Mouse (Mus musculus) kidney, postnatal 10 days (tissue): ENCODE data around the gene Ubl7.
"Not testable (repeated sequence)": the region's sequence is repeated elsewhere in the genome, so short reads cannot be mapped to it uniquely, and the experiment has no call there.

Experiments used
- DNase-seq: peaks from one replicate; pipeline ENCODE4 v3.0.0; 2021; ENCODE audit warnings: mixed read lengths

The Ubl7 gene

DNA sequence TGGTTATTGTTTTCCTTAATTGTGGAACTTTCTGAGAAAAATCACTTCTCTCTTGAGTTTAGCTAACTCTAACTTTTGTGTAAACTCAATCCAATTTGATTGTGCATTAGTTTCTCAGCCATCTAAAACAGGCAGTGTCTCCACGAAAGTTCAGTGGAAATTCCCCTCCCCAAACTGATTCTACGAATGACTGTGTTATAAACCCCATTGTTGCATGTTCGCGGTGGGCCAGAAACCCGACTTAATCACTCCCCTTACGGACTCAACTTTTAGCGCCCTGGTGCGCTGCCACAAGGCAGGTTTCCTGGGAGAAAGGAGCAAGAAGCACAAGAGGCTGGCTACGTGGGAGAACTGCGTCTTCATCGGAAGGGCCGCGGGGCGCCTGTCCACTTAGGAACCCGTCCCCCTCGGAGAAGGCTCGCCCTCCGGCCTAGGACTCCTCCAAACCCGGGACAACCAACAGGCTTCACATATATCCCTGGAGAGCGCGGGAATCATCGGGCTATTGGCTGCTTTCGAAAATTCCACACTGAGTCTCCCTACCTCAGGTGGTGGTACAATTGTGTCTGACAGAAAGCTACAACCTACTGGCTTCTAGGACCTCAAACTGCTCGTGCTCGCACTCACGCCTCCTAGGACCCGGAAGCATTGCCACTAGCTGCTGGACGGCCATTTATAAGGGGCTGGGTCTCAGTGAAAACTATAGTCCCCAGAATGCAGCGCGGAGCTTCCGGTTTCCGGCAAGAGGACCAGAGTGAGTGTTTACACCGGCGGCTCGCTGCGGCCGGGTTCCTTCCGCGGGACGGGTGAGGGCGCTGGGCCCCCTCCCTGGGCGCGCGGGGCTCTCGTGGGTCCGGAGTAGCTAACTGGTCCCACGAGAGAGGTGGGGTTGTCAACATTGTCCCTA, at the start of gene Ubl7:
Ubl7 (plus strand) TSS at position 726 of the 907 bp plus-strand sequence.
- peak; percentile 95 for DNase-seq

DNA sequence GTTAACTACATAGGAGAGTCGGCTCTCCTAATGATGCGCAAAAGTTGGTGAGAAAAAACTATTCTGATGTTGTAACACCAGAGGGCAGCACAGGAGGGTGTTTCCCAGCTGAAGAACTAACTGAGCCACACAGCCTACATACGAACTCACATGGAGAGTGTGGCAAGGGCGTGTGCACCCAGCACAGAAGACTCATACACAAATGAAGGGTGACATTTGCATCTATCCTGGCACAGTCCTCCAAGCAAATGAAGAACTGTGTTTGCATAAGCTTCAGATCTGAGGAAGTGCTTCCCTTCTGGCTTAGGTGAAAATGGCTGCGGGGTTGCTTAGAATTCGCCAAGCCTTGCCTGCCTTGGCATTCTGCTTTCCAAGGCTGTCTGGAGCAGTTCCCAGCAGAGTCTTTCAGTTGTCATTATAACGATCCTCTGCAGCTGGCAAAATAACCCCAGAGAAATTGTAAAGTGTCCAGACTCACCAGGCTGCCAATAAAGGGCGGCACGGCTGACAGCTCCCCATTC, 48.8 kb upstream of the Ubl7 start:
- DNase-seq: peak; percentile 54

DNA sequence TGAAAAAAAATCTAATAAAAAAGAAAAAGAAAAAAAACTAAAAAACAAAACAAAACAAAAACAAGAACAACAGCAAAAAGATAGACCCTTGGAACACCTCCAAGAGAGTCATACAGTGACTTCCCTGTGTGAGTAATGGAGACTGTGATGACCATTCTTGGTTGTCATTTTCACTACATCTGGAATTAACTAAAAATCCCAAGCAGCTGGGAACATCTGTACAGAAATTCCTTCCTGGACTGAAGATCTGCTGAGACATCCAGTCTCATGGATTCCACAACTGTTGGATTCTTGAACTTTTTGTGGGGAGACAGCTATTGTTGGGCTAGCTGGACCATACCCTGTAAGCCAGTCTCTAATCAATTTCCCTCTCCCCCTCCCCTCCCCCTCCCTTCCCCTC, 46.4 kb upstream of the Ubl7 start:
- DNase-seq: peak; percentile 14

DNA sequence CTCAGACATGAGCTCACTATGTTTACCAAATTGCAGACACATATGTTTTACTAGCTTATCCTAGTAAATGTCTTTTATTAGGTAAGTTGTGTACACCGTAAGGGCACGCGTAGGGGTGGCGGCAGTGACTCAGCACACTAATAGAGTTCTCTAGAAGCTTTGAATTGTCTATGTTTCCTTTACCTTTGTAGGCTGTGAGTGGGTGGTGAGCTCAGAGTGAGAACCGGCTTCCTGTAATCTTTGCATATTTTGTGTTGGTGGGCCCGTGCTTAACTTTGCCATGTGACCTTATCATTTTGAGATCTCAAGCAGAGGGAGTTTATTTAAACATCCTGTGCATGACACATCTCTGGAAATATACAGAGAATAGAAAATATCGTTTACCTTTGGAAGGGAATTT, 44.2 kb upstream of the Ubl7 start:
- no peak for DNase-seq

DNA sequence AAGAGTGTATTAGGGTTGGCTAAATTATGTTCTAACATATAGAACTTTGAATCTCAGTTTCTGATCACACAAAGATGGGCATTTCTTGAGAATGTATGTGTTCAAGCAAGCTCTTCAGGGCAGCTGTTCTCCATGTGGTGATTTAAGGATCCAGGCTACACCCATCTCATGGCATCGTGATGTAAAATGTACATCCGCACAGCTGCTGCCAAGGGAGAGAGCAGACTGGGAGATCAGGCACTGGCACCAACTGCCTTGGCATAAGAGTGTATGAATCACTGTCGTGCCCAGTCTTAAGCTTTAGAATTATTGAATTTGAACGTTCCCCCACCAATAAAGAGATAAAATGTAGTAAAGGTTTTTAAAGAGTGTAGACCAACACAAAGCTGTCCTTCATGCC, 43.5 kb upstream of the Ubl7 start:
- DNase-seq: no peak

DNA sequence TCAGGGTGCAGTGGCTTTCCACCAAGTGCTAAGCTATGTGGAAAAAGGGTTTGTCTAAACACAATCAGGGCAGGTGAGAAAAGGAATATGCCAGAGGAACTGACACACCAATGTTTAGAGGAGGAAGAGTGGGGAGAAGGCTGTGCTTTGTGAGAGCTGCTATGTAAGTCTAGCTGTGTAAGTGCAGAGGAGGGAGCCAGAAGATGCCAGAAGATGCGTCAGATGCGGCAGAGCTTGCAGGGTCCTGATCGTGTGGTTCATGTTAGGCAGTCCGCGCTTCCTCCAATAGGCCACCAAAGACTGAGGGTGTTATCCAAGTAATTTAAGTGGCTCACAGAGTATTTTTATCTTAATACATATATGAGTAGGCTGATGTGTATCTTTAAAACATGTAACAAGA, 42.9 kb upstream of the Ubl7 start:
- DNase-seq: no peak

DNA sequence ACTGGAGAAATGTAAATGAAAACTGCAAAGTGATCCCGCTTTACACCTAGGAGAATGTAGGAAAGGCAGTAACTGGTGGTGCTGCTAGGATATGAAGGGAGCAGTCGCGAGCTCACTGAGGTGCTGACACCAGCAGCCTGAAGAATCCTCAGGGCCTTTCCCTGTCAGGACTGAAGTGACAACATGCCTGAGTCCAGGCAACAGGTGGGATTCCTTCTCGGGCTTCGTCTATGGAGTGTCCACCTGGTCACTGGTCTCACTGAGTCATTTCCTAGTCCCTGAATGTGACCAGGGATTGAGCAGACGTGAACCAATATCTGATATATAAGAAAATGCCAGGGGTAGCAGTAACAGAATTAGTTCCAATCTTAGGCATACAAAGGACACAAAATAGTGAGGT, 42.0 kb upstream of the Ubl7 start:
- no peak for DNase-seq

DNA sequence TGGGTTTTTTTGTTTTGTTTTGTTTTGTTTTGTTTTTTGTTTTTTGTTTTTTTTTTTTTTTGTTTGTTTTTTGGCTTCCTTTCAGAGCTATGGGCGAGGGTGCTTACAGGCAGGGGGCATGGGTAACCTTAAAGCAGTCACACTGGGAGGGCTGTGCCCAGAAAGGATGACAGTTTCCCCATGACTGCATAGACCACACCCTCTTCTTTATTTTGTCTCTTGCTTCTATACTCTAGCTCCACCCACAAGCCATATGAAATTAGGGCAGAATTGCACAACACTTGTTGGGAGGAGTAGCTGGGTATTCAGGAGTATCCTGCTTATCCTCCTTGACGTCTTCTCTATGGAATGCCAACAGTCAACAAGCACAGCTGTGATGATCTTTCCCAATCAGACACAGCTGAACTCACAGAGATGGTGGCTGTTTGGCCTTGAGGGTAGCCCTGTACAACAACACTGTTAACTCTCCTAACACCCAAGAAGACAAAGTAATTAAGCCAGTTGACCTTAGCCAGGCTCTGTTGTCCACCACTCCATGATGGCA, 40.4 kb upstream of the Ubl7 start:
- no peak for DNase-seq

DNA sequence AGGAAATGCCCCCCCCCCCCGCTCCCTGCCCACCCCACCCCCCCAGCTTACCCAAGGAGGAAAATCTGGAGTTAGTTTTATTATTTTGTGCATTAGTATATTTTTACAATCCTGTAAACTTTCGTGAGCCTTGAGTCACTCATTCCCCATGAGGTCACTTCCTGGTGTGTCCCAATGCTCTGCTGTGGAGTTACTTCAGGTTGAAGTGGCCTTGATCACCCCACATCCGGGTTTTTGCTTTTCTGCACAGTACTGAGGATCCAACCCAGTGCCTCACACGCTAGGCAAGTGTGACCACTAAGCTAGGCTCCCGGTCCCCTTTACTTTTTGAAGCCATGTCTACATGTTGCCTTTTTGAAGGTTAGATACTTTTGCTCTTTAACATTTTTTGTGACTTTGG, 36.6 kb upstream of the Ubl7 start:
- DNase-seq: no peak

DNA sequence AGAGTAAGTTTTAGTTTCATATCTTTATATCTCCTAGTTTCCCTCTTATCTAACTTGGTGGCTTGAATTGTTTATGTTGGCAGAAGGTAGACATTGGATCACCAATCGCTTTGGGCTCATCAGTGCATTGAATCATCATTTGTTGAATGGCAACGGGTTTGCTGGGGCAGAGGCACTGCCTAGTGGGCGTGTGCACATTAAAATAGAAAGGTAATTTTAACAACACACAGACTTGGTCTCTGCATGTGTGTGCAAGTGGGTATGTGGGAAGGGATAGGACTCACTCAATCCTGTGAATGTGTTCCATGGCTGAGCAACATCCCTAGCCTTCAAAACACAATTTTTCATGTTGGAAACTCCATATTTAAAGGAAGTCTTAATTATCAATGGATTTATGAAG, 35.8 kb upstream of the Ubl7 start:
- no peak for DNase-seq

DNA sequence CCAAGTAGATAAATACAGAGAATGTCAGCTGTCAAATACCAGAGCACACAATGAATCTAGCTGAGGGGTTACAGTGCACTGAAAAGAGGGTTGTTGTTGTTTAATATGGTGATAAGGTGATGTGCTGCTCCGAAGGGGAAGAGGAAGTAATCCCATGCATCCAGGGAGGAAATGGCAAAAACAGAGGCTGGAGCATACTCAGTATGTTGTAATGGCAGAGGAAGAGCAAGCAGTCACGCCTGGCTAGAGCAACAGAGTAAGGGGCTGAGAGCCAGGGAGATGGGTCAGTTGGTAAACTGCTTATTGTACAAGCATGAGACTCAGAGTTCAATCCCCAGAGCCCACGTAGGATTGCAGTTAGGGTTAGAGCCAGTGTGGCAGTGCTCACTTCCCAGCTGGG, 31.6 kb upstream of the Ubl7 start:
- no peak for DNase-seq

DNA sequence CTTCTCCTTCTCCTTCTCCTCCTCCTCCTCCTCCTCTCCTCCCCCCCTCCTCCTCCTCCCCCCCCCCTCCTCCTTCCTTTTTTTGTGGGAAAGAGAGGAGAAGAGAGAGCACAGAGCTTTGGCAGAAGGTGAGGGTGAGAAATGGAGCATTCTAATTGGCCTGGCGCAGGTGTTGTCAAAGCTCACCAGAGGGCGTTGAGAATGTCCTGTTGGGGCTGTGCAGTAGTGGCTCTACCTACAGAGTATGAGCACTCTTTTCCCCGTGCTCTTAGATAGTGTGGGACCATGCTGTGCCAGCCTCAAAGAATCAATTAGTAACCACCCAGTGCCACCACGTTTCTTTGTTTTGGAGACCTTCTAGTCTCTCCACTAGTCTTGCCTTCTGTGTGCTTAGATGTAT, 30.5 kb upstream of the Ubl7 start:
- no peak for DNase-seq

DNA sequence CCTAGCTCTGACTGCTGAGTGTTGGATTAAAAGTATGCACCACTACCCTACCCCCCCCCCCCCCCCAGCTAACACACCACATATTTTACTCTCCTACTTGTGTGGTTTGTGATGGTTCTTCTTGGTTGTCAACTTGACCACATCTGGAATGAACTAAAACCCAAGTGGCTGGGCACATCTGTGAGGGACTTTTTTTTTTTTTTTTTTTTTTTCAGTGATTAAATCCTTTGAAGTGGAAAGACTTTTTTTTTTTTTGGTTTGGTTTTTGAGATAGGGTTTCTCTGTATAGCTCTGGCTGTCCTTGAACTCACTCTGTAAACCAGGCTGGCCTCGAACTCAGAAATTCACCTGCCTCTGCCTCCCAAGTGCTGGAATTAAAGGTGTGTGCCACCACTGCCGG, 29.0 kb upstream of the Ubl7 start:
- not testable (repeated sequence) for DNase-seq

DNA sequence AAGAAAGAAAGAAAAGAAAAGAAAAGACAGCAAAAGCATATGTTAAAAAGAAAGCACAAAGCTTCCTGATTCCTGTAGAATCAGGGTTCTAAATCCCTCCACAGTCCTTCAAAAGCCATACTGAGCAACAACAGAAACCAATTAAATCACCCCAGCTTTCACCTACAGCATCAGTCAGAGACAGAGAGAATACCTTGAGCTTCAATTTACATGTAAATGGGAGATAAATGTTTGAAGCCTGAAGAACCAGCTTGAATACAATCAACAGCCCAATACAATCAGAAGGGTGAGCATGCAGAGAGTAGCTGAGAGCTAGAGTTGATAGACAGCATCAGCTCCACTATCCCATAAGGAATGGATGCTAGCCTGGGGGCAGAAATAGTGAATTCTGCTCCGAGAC, 27.4 kb upstream of the Ubl7 start:
- DNase-seq: no peak

DNA sequence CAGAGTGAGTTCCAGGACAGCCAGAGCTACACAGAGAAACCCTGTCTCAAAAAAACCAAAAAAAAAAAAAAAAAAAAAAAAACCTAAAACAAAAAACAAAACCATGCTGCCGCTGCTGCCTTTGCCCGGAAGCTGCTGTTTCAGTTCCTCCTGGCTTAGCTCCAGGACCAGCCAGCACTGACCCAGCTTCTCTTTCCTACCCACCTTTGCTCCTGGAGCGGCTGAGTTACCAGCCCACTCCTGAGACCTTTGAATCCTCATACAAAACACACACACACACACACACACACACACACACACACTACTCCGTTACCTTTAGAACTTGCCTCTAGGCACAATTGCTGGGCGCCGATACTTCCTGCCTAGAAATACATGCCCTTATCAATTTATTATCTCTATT, 22.7 kb upstream of the Ubl7 start:
- peak; percentile 59 for DNase-seq

DNA sequence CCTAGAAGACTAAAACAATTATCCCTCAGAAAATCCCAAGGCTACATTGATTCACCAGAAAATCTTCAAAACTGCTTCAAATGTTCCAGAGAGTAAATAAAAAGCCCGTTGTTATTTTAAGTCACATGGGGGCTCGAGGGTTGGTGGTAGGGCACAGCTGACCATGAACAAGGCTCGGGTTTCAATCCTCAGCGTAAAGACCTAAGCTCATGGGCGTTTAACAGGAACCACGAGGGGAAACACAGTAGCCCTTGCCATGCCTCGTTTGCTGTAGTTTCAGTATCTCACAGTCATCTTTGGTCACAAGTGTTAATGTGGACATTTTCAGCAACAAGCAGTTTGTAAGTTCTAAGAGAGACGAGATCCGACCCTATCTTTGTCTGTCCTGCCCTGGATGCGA, 10.3 kb upstream of the Ubl7 start:
- DNase-seq: no peak

DNA sequence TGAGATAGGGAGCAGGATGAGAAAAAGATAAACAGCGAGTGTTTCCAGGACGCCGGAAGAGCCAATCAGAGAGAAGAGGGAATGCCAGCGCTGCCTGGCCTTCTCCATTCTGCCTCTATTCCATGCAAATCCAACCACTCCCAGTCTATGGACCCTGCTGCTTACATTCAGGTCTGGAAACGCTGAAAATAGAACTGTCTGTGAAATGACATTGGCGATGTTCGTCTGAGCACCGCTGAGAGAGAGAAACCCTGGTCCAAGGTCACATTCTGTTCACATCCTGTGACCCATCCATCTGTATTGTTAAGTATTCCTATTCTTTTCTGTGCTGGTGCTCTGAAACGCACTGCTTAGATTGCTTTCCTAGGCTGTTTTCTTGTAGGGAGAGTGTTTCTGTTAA, 9.6 kb upstream of the Ubl7 start:
- no peak for DNase-seq

DNA sequence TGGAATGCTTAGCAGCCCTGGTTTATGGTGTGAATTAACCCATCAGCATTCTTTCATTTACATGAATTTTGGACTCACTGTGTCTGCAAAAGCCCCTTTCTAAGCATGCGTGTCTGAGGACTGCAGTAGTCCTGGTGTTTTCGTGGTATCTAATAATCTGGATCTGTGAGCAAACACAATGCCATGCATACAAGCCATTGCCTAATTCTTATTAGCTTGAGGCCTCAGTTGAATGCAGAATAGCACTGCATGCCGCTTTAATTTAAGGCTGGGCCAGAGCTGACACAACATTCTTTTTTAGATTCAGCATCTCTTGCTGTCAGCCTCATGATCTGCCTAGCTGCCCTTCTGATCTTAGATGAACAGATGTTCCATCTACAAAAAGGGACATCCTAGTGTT, 9.2 kb upstream of the Ubl7 start:
- no peak for DNase-seq

DNA sequence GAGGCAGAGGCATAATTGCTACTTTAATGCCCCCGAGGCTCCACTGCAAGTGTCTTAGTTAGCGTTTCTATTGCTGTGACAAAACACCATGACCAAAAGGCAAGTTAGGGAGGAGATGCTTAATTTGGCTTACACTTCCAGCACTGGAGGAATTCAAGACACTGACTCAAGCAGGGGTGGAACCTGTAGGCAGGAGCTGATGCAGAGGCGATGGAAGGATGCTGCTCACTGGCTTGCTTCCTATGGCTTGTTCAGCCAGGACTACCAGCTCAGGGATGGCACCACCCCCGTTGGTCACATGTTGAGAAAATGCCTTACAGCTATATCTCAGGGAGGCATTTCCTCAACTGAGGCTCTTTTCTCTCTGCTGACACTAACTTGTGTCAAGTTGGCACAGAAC, 8.6 kb upstream of the Ubl7 start:
- DNase-seq: no peak

DNA sequence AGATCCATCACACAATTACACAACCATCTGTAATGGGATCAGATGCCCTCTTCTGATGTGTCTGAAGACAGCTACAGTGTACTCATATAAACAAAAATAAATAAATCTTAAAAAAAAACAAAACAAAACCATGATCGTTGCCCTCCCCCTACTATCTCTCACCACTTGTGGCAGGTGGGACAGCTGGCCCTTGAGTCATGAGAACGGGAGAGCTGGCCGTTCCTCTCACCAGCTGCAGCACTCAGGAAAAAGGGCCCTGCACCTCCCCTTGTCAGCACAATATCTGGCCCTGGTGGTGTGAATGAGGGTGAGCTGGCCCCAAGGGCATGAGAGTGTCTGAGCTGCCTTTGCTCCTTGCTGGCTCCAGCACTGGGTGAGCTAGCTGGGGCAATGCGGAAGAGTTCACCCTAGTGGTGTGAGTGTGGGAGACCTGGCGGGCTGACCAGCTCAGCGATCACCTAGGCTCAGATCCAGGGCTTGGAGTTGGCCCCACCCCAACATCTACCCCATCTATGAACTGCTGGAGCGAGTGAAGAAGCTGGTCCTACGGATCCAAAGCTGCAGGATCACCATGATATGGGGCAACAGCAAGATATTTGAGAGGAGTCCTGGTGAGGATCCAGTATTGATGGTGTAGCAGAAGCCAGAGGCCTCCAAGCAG, 7.1 kb upstream of the Ubl7 start:
- no peak for DNase-seq

DNA sequence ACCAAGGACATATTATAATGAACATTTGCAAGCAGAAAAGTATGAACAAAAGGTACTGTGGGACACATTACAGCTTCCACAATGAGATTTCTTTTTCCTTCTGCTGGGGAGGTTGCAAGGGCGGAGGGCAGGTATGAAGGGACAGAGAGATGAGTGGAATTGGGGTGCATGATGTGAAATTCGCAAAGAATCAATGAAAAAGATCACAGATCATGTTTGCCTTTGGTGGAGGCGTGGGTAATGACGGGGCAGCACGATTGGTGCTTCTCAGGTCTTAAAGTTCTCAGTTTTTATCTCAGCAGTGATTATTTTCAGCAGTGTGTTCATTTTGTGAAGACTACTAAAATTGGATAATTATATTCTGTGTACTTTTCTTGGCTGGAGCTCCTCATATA, 6.5 kb upstream of the Ubl7 start:
- no peak for DNase-seq

DNA sequence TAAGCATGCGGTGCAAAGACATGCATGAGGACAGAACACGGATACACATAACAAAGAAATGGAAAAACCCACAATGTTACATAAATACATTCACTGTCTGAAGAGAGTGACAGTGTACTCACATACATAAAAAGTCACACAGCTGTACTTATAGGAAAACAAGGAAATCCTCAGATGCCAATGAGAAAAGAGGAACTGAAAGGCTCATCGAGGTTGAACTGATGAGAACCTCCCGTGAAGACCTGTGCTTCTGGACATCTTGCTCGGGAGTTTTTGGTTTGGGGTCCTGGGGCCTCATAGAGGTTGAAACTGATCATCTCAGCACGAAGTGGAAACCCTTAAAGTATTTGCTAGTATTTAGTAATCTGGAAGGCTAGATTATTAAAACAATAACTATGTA, 3.6 kb upstream of the Ubl7 start:
- no peak for DNase-seq

DNA sequence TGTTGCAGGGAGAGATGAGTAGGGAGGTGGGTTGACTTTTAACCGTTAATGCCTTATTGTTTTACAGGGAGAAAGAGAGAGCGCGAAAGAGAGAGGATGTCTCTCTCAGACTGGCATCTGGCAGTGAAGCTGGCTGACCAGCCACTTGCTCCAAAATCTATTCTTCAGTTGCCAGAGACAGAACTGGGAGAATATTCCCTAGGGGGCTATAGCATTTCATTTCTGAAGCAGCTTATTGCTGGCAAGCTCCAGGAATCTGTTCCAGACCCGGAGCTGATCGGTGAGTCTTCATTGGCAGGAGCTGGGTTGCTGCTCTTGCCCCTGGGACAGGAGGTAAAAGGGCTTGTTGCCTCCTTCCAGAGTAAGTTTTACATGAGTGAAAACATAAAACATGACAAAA, 1.8 kb downstream of the Ubl7 start:
- no peak for DNase-seq

DNA sequence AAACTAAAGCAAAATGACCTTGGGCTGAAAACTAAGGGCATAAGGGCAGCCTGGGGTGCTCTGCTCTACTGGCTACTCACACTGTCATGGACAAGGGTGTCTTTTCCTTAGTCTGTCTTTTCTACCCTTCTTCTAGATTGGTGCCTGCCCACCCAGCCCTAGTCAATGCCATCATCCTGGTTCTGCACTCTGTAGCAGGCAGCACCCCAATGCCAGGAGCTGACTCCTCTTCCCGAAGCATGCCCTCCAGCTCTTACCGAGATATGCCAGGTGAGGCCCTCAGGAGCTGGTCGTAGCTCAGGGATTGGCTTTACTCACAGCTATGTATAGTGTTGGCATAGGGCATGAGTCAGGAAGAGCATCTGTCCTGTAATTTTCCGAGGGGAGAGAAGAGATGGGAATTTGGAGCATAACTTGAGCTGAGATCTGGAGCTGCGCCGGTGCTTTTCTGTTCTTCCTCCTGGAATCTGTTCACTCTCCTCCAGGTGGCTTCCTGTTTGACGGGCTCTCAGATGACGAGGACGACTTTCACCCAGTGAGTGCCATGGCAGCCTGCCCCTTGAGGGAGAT, 10.8 kb downstream of the Ubl7 start:
- no peak for DNase-seq
